17 mouse cellular contexts compared by ENCODE assay signal in genomic region chr12:33033221-33033620, GRCm38 (mm10). TPM values are rescaled to one million over a fixed set of nuclear protein-coding genes. Genes with fewer than 3 reads are reported as not detected.
"Had no signal": no experiment of that assay in that cellular context is flagged by ENCODE, and none has a peak within 500 bp of the region (broad histone marks: within the 10 kb centered on the region; RNA-seq: fewer than 3 reads in every experiment).

No protein-coding gene starts in this region.

- H3K9me3 ChIP-seq: limb, embryonic 13.5 days; midbrain, embryonic 13.5 days; neural tube, embryonic 12.5 days had no signal

- ATAC-seq: midbrain, embryonic 13.5 days had no signal

- H3K4me2 ChIP-seq: limb, embryonic 13.5 days; midbrain, embryonic 13.5 days; neural tube, embryonic 12.5 days had no signal

- H3K36me3 ChIP-seq: limb, embryonic 13.5 days; midbrain, embryonic 13.5 days; neural tube, embryonic 12.5 days had no signal

- H3K27ac ChIP-seq: kidney, postnatal 0 days; limb, embryonic 13.5 days; liver, embryonic 14.5 days; midbrain, embryonic 13.5 days; neural tube, embryonic 12.5 days had no signal

- DNase-seq: kidney, postnatal 36 days; left cerebral cortex, postnatal 4 days; lung, adult 18-20 months; retina, postnatal 1 day; right cerebral cortex, postnatal 4 days; spleen, adult 18-20 months; thymus, adult 18-20 months; thymus, postnatal 14 days had no signal

- H3K9ac ChIP-seq: limb, embryonic 13.5 days; liver, embryonic 14.5 days; midbrain, embryonic 13.5 days; neural tube, embryonic 12.5 days had no signal

- H3K4me3 ChIP-seq: limb, embryonic 13.5 days; midbrain, embryonic 13.5 days; myocyte; neural tube, embryonic 12.5 days had no signal

RNA-seq across cellular contexts. Expression of gene Cdhr3, which starts 59.5 kb away (rescaled TPM):
- total RNA-seq: liver, adult 2 months; megakaryocyte-erythroid progenitor cell, adult 5-6 weeks; neutrophil, adult 5-6 weeks had no signal
- polyA plus RNA-seq: kidney, postnatal 0 days; liver, adult 2 months; liver, embryonic 14.5 days; midbrain, embryonic 13.5 days had no signal
